Mouse (Mus musculus) brain, embryonic 14.5 days (tissue): Measurements from ENCODE around the gene Casp3.

ENCODE experiments used
- CTCF ChIP-seq: fragments of 200-500 bp; IDR thresholded peaks from 2 replicates; pipeline ENCODE4 v1.5.1; 2012; ENCODE audit warnings: inconsistent platforms, mild to moderate bottlenecking, moderate library complexity, borderline replicate concordance; ENCODE audit not compliant: insufficient read depth, insufficient read length; ENCODE audit errors: extremely low read depth
- POLR2A ChIP-seq: fragments of 200-500 bp; IDR thresholded peaks from 2 replicates; pipeline ENCODE4 v1.6.1; 2012; ENCODE audit warnings: mild to moderate bottlenecking, inconsistent platforms, borderline replicate concordance; ENCODE audit not compliant: poor library complexity, insufficient read depth, insufficient read length, severe bottlenecking; ENCODE audit errors: extremely low read depth

- TF ChIP-seq CTCF (peak; percentile 87), POLR2A (no peak)
These were observed 54.4 kb downstream of the Casp3 start for GRCm38 (mm10) chr8:46671496-46671895.
